Mouse (Mus musculus) embryonic fibroblast, embryonic 13.5 days (primary cell): Measurements from ENCODE around the gene Vangl1. TPM values are rescaled to one million over a fixed set of nuclear protein-coding genes. Genes with fewer than 3 reads are reported as not detected.

Experiments used
- H3K27ac ChIP-seq: 2 replicates; pipeline ENCODE4 v1.5.1; 2012; ENCODE audit warnings: low read length, control low read depth, inconsistent platforms; ENCODE audit not compliant: insufficient read depth
- H3K4me1 ChIP-seq: 2 replicates; pipeline ENCODE4 v1.6.1; 2011; ENCODE audit warnings: low read length; ENCODE audit not compliant: control insufficient read depth, insufficient read depth
- H3K4me3 ChIP-seq: 2 replicates; pipeline ENCODE4 v1.5.1; 2011; ENCODE audit warnings: mild to moderate bottlenecking, control low read depth, low read length; ENCODE audit not compliant: insufficient read depth
- CTCF ChIP-seq: IDR thresholded peaks from 2 replicates; pipeline ENCODE4 v1.5.1; 2011; ENCODE audit warnings: mild to moderate bottlenecking, control low read depth, low read length, moderate library complexity, borderline replicate concordance; ENCODE audit not compliant: insufficient read depth
- POLR2A ChIP-seq: IDR thresholded peaks from 2 replicates; pipeline ENCODE4 v1.6.1; 2011; ENCODE audit warnings: low read depth, mild to moderate bottlenecking, control low read depth, low read length, moderate library complexity
- polyA plus RNA-seq: library from polyadenylated mRNA; stranded (reverse); fragments of >200 nt; gene quantifications from 2 replicates; pipeline ENCODE4 v1.2.4, GENCODE M21; 2011; ENCODE audit warnings: low read depth; ENCODE audit not compliant: missing spikeins, insufficient read length

Vangl1 gene
- polyA plus RNA-seq, 1 experiment = 23.2 TPM

- Histone ChIP-seq H3K4me3 (no peak overlapping the region), H3K4me1 (peaks cover 6% of the 10 kb centered on the region; the same call in 1 of the 2 replicates), H3K27ac (no peak overlapping the region)
- TF ChIP-seq POLR2A (no peak), CTCF (no peak)
Measured at GRCm38 (mm10) chr3:102137158-102137557, 67.3 kb downstream of the Vangl1 start.

- Histone ChIP-seq H3K27ac (no peak overlapping the region), H3K4me3 (no peak overlapping the region), H3K4me1 (peaks cover 6% of the 10 kb centered on the region; the same call in 1 of the 2 replicates)
- TF ChIP-seq POLR2A (no peak), CTCF (no peak)
Measured at GRCm38 (mm10) chr3:102135389-102136113, 68.9 kb downstream of the Vangl1 start.

GRCm38 (mm10) chr3:102131627-102132324 is 72.7 kb downstream of the Vangl1 start:
- H3K4me3 ChIP-seq = no peak overlapping the region
- H3K4me1 ChIP-seq = peaks cover 6% of the 10 kb centered on the region; the same call in 1 of the 2 replicates
- TF ChIP-seq CTCF = no peak
- TF ChIP-seq POLR2A = no peak
- no peak overlapping the region for H3K27ac ChIP-seq

GRCm38 (mm10) chr3:102130478-102130877 is 74.0 kb downstream of the Vangl1 start:
- no peaks in the 10 kb centered on the region for H3K4me1 ChIP-seq
- H3K27ac ChIP-seq = no peak overlapping the region
- TF ChIP-seq CTCF (0 out of 2 replicates have a peak, but pooled peaks have one; percentile 5), POLR2A (no peak)
- no peak overlapping the region for H3K4me3 ChIP-seq

- Histone ChIP-seq H3K4me3 (no peak overlapping the region), H3K27ac (no peak overlapping the region), H3K4me1 (no peaks in the 10 kb centered on the region)
- no peak for TF ChIP-seq POLR2A
- no peak for TF ChIP-seq CTCF
Measured at GRCm38 (mm10) chr3:102128242-102128641, 76.3 kb downstream of the Vangl1 start.

GRCm38 (mm10) chr3:102127114-102127513 is 77.4 kb downstream of the Vangl1 start:
- Histone ChIP-seq H3K4me1 (no peaks in the 10 kb centered on the region), H3K27ac (no peak overlapping the region), H3K4me3 (no peak overlapping the region)
- no peak for TF ChIP-seq CTCF
- no peak for TF ChIP-seq POLR2A

- TF ChIP-seq POLR2A (no peak), CTCF (no peak)
- Histone ChIP-seq H3K27ac (no peak overlapping the region), H3K4me1 (no peaks in the 10 kb centered on the region), H3K4me3 (no peak overlapping the region)
Measured at GRCm38 (mm10) chr3:102125546-102125945, 78.9 kb downstream of the Vangl1 start.

- no peak overlapping the region for H3K4me3 ChIP-seq
- TF ChIP-seq POLR2A = no peak
- TF ChIP-seq CTCF = no peak
- H3K27ac ChIP-seq = no peak overlapping the region
- H3K4me1 ChIP-seq = no peaks in the 10 kb centered on the region
Measured at GRCm38 (mm10) chr3:102123654-102124053, 80.8 kb downstream of the Vangl1 start.

- no peaks in the 10 kb centered on the region for H3K4me1 ChIP-seq
- TF ChIP-seq CTCF (no peak), POLR2A (no peak)
Measured at GRCm38 (mm10) chr3:102122046-102122445, 82.4 kb downstream of the Vangl1 start.

GRCm38 (mm10) chr3:102120947-102121346 is 83.5 kb downstream of the Vangl1 start:
- no peak for TF ChIP-seq CTCF
- TF ChIP-seq POLR2A = no peak
- Histone ChIP-seq H3K4me3 (no peak overlapping the region), H3K27ac (no peak overlapping the region), H3K4me1 (no peaks in the 10 kb centered on the region)

More at GRCm38 (mm10) chr3:102122046-102122445, 82.4 kb downstream of the Vangl1 start:
- Histone ChIP-seq H3K27ac (no peak overlapping the region), H3K4me3 (no peak overlapping the region)
